Mouse (Mus musculus) 3T3-L1 (cell line): Measurements from ENCODE around the gene Klk1b8.
"Not testable (repeated sequence)": the region's sequence is repeated elsewhere in the genome, so short reads cannot be mapped to it uniquely, and the experiment has no call there.

Source experiments
- DNase-seq: peaks from one replicate; pipeline ENCODE4 v3.0.0-alpha.2; 2015; ENCODE audit warnings: low read depth, low spot score

Gene Klk1b8

DNA sequence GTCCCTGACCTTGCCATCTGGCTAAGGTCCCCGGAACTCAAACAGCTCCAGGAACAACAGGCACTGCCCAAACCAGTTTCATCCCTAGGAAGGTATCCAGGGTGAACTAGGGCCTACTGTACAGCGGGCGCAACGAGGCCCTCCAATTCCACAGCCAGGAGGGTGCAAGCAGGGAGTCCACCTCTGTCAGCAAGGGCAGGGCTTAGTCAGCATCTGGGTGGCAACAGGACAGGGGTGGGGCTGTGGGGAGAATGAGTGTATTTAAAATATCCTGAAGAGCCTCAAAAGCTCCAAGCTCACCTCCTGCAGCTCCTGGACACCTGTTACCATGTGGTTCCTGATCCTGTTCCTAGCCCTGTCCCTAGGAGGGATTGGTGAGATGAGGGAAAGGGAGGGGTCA is 45.1 kb downstream of the Klk1b8 start, which contains the start of gene Klk1b11:
Klk1b11 (plus strand) TSS at position 301 of the 400 bp plus-strand sequence.
- not testable (repeated sequence) for DNase-seq
